Mouse (Mus musculus) urinary bladder, postnatal 14 days (tissue): ENCODE measurements around the gene Slx4.
A peak's percentile ranks its signal among the peaks of the same experiment; 100 is the strongest.
"Not testable (repeated sequence)": the region's sequence is repeated elsewhere in the genome, so short reads cannot be mapped to it uniquely, and the experiment has no call there.

Experiments
- DNase-seq: peaks from one replicate; pipeline ENCODE4 v3.0.0; 2021; ENCODE audit warnings: low spot score

Slx4 gene

DNA sequence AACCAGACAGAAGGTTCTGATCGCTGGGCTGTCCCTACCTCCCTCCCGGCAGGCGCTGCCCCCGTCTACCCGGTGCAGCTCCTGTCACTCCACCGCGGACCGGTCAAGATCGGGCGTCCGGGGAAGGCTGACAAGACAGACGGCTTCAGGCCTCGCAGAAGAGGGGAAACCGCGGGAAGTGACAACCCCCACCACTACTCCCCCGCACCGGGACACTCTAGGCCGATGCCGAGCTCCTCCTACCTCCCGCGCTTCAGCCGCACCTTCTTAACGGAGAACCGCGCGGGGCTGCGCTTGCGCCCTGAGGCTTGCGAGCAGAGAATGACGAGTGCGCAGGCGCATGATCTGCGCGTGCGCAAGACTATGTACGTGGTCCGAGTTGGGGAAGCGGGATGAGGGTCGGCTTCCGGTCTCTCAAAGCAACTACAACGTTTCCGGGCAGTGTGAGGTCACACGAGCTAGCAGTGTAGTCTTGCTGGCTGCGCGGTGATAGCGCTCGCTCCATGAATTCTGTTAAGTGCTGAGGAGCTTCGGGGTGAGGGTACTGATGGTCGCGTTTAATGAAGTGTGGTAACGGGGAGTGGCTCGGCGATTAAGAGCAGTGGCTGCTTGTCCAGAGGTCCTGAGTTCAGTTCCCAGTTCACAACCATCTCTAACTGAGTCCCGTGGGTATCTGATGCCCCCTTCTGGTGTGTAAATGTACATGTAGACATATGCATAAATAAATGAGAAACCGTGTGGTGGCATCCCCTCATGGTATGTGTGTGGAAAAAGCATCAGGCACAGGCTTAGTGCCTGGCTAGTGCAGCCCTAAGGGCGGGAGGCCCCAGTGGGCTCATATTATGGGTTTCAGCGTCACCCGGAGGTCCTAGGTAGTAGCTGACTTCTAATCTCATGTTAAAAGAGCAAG is at the start of gene Slx4:
Slx4 (minus strand) TSS at position 282 of the 910 bp plus-strand sequence.
- peak; percentile 94 for DNase-seq

DNA sequence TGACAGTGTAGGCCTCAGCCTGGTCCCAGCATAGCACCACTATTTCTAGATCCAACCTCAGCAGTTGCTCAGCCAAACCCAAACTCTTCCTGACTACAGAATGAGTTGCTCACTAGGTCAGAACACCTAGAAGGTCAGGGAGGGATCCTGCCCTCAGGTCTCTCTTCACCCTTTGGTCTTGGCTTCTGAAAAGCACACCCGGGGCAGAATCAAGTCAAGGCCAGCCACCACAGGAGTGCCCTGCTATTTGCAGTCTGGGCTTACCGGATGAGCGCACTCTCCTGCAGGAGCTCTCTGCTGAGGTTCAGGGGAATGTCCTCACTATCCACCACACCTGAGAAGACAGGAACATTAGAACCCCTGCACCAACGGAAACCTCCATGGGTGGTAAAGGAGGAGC is 49.0 kb upstream of the Slx4 start:
- no peak for DNase-seq

DNA sequence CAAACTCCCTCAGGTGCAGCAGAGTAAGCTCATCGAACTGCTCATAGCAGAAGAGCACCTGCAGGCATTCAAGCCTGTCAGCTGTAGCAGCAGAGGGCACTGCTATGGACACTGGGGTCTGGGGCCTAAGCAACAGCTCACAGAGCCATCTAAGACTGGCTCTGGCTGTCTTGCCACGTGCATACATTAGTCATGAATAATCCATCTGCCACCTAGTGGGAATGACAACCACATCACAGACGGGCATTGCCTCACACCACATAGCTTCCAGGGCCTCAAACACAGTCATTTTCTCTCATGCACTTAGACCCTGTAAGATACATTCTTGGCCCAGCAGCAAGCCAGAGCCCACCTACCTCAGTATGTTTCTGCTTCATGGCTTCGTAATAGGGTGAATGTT is 42.0 kb upstream of the Slx4 start:
- DNase-seq, result no peak

DNA sequence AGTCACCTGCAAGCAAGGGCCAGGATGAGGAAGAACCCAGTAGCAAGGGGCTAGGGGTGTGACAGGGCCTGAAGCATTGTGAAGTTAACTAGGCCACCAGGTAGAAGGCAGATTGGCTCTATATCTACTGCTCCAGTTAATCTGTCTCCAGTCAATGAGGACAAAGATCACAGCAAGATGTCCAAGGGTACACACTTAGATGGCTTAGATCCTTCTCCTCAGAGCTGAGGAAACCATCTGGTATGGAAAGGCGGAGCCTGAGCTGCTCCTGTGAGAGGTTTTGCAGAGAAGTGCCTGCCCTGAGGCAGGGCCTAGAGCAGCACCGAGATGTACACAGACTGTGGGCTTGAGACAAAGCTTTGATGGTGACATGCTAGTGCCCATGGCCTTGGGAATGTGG is 40.5 kb upstream of the Slx4 start:
- DNase-seq, result no peak

DNA sequence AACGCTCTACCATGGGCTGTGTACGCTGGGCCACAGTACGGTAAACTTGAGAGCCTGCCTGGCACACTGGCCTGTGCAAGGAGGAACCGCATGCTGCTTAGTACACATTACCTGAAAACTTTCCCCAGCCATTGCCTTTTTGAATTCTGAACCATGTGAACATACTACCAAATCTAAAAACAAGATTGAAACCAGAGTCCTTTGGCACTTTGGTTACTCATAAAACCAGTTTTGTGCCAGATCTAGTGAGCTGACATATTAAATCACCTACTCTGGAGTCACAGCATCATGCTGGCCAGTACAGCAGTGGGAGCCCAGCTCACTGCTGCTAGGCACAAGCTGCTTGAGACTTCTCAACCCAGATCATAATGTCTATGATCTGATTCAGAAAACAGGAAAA is 38.1 kb upstream of the Slx4 start:
- no peak for DNase-seq

DNA sequence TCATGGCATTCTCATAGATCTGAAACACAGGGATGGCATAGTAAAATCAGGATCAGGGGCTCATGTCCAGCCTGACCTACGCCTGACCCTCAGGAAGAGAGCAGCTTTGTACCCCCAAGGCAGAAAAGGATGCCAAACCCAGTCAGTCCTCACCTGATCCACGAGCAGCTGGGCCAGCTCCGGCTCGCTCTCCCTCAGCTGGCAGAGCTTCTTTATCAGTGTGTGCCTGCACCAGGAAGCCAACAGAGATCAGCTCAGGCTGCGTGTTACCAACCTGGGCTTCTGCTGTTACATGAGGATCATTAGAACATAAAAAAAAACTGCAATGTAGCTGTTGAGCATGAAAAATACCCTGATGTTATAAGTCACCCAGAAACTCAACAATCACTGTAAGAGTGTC is 36.6 kb upstream of the Slx4 start:
- DNase-seq, result no peak

DNA sequence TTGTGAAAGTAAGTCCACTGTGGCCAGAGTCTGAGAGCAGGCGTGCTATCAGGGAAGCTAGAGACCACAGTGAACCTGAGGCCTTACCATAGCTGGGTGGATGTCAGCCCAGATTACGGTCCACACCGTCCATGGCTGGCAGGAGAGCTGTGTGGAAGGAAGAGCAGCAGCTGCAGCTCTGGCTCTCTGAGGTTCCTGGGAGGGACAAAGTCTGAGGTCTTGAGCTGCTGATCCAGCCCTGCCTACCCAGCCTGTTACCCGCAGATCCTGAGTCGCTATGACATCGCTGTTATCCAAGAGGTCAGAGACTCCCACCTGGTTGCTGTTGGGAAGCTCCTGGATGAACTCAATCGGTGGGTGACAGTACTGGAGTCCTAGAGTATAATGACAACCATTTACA is 34.1 kb upstream of the Slx4 start:
- DNase-seq, result no peak

DNA sequence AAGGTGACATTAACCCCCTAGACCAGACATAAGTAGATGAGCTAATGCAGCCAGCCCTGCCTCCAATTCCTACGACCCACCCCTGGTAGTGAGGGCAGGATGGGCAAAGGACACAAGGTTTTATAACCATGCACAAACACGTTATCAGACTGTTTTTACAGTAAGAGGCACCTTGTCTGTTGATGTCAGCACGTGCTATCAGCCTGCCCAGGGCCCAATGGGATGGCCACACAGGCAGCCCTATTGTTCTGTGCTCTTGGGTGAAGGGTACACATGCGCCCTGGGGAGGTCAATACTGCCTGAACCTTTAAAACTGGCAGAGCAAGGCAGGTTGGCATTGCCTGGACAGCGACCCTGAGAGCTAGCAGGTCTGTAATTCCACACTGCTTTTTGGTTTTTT is 33.2 kb upstream of the Slx4 start, which contains the start of gene Dnase1:
Dnase1 (plus strand) TSS at position 136 of the 400 bp plus-strand sequence.
- no peak for DNase-seq

DNA sequence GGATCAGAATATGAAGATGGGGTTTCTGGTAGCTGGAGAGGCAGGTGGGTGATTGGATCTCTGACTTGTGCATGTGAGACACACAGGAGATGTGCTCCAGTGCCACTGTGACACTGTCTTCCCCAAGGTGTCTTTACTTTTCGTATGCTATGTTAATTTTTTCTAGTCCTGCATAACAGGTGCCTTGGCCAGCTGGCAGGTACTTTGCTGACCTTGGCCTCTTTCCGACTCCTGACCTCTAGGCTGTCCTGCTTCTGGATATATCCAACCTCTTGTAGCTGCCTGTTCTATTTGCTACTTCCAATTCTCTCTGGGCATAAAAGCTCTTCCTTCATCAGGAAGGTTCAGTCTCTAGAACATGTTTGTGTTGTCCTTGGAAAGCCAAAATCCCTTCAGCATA is 32.0 kb upstream of the Slx4 start:
- no peak for DNase-seq

DNA sequence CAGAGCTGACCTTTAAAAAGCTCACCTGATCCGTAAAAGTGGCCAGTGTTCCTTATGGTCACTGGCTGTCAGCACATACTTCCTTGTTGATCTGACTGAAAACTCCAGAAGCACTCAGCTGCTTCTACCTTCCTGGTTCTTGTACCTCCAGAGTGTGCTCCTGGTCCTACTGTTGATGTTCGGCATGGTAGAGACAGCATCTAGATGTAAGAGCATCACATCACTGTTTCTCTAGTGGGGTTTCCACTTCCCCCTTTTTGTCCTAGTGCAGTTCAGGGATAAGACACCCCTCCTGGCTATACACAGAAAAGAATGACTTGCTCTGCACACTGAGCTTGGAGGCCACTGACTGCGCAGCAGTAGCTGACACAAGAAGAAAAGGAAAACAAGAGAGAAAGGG is 30.9 kb upstream of the Slx4 start:
- no peak for DNase-seq

DNA sequence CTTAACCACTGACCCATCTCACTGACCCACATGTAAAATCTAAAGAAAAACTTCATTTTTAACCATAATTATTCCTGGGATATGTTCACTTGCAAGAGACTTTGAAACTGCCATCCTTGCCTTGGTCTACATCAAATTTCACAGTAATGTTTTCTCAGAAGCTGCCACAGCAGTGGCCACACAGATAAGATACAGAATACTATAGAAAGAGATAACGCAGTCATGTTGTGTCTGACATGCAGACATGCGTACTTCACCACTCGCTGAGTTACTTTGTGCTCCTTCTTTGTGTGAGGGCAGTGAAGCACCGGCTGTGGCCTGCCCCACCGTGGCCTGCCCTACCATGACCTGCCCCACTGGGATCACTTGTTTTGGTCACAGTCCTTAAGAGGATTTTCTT is 30.4 kb upstream of the Slx4 start:
- DNase-seq, result no peak

DNA sequence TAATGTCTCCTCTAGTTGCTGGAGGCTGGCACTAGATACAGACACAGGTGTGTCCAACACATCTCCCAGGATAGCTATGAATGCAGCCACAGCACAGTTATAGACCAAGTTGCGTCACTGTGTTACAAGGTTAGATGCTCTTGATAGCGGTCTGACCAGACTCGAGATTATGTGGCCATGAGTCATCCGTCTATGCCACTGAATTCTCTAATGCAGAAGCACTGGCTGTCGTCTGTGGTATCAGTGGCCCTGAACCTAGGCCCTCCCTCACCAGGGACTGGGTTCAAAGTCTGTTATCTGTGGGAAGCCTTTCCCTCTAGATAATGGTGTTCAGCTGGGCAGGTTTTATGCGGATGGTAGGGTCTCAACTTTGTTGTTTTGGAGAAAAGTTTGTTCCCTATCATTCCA is 28.8 kb upstream of the Slx4 start:
- DNase-seq, result no peak

DNA sequence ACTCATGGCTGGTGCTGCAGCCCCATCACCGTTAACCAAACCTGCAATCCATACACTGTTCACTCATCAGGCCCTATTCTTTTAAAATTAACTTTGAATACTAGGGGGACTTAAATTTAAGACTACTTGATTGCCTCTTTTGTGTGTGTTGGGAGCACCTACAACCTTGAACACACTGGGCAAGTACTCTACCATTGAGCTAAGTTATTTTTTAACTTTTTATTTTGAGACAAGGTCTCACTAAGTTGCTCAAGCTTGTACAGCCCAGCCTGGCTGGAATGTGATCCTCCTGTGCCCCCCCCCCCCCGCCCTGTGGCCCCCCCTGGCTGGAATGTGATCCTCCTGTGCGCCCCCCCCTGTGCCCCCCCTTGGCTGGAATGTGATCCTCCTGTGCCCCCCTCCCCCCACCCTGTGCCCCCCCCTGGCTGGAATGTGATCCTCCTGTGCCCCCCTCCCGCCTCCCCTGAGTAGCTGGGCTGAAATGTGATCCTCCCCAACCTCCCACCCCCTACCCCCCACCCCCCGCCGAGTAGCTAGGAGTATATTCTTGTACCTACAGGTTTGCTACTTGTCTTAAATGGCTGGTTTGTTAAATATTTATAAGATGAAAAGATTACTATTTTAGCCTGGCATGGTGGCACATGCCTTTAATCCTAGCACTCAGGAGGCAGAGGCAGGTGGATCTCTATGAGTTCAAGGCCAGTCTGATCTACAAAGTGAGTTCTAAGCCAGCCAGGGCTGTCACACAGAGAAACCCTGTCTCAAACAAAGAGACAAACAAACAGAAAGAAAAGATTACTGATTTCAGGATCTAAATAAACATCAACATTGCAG is 28.1 kb upstream of the Slx4 start:
- no peak for DNase-seq

DNA sequence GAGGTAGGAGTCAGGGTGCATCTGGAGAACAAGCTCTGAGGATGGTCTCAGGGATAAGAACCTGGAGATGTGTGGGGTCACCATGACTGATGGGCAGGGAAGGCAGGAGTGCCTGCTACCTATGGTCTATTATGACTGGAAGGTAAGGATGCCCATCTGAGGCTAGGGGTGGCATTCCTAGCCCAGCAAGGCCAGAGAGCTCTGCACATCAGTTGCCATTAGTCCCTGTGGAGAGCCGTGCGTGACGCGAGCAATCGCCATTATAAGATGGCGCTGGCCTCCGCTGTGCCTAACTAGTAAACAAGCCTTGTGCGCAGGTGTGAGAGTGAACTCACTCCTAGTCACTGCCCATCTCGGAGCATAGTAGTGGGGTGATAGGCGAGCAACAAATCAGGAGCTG is 26.9 kb upstream of the Slx4 start:
- no peak for DNase-seq

DNA sequence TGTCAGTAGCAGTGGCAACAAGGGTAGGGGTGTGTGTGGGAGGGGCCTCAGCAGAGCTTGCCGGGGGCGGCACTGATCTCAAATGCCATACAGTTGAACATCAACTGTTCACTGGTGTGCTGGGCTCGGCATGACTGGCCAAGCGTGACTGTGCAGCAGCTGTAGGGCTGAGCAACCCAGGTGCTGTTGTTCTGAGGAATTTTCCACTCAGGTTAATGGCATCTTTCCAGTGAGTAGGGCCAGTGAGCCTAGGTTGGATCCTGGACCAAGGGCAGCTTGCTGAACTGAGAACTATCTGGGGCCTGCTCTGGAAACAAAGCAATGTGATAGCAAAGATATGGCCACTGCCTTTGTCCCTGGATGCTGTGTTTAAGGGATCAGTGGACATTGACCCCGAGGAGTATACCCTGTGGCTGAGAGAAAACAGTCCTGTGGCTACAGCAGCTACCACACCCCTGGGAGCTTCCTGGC is 25.8 kb upstream of the Slx4 start:
- no peak for DNase-seq

DNA sequence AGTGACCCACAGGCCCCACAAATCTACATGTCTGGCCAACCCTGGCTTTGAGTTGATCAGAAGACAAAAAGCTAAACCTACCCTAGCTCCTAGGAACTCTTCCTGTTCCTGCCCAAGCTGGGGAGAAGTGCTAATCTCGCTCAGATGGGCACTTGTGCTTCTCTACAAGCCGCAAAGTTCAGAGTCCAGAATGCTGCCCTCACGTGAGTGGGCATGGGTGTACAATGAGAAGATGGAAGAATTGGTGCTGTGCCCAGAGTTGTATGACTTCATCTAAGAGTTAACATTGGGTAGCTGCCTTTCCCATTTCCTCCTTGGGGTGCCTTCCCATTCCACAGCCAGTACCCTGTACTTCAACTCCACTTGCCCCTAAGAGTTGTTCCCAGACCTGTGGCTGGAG is 23.6 kb upstream of the Slx4 start:
- no peak for DNase-seq

DNA sequence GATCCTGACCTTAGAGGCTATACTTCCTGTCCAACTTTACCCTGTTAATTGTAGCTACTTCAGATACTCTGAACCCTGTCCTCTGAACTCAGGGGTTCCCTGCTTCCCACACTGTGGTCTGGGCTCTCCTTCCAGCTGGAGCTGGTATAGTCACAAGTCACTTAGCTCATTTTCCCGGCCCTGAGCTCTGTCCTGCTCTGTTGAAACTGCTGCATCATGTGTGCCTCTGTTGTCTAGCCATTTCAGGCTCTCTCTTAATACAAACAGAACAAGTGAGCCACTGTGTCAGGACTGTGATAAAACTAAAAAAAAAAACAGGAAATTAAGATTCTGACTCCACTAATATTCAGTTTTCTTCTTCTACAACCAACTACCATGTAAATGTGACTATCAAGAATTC is 23.1 kb upstream of the Slx4 start:
- no peak for DNase-seq

DNA sequence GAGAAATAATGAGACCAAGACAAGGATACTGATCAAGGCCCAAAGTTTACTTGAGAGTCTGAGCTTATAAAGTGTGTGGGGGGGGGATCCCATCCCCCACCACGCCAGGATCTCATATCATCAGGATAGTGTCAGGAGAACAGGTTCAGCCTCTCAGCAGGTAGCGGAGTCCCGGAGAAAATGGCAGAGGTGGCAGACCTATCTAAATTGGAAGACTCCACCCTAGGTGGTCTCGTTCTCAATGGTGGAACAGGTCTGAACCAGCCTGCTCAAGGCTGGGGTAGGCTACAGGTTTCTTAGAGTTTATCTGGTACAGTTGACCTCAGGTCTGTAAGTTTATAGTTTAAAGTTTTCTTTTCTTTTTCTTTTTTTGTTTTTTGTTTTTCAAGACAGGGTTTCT is 19.1 kb upstream of the Slx4 start:
- no peak for DNase-seq

DNA sequence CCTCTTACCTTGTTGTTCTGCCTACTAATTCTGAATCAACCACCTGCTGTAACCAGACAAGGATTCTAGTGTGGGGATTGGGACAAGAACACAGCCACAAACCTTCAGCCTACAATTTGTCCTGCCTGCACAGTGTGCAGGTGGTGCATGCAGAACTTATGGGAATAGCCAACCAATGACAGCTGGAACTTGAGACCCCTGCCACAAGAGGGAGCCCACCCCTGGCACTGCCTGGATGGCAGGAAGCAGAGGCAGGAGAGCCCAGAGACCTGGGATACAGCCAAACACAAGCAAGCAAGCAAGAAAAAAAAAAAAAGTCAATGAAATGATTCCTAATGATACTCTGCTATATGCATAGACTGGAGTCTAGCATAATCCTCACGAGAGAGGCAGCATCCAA is 17.7 kb upstream of the Slx4 start:
- DNase-seq, result no peak

DNA sequence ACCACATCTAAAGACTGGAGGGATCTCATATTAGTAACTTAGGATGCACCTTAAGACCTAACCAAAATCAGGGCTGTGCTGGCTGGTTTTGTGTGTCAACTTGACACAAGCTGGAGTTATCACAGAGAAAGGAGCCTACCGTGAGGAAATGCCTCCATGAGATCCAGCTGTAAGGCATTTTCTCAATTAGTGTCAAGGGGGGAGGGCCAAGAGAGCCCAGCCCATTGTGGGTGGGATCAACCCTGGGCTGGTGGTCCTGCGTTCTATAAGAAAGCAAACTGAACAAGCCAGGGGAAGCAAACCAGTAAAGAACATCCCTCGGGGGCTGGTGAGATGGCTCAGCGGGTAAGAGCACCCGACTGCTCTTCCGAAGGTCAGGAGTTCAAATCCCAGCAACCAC is 13.9 kb upstream of the Slx4 start:
- DNase-seq, result not testable (repeated sequence)

DNA sequence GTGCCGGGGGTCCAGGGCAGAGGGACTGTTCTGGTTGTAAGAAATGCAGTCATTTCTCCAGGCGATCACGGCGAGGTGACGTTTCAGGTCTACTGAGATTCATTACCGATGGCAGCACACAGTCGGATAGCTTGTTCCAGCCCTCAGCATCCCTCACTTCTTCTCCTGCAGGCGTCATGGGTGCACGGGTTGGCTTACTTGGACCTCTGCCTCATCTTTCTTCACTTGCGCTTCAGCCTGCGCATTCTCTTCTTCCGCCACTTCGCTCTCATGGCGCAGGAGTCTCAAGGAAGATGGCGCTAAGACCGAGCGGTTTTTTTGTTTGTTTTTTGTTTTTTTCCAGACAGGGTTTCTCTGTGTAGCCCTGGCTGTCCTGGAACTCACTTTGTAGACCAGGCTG is 13.2 kb upstream of the Slx4 start:
- DNase-seq, result not testable (repeated sequence)

DNA sequence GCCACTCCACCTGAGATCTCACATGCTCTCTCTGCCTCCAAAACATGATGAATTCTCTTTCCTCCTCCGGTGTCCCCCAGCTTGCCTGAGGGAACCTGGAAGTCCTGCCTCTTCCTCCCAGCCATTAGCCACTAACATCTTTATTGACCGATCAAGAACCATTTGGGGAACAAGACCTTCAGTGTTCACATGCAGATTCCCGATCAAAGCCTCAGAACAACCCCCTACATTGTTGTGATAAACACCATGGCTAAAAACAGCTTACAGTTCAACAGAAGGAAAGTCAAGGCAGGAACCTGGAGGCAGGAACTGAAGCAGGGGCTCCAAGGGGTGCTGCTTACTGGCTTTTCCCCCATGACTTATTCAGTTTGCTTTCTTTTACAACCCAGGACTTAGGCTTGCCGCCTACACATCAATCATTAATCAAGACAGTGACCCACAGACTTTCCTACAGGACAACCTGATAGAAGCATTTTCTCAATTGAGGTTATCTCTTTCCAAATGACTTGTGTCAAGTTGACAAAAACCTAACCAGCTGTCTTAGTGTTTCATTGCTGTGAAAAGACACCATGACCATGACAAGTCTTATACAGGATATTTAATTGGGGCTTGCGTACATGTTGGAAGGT is 10.6 kb upstream of the Slx4 start:
- no peak for DNase-seq
